Mouse (Mus musculus) stomach, embryonic 14.5 days (tissue): ENCODE measurements around the gene Olfm1. TPM values are rescaled to one million over a fixed set of nuclear protein-coding genes. Genes with fewer than 3 reads are reported as not detected.

Experiments used
- ATAC-seq: fragments of 200-750 bp; cut with Nextera tagmentation; 2 replicates; pipeline ENCODE4 v1.8.0; 2017; ENCODE audit warnings: low read depth, moderate TSS enrichment; ENCODE audit not compliant: insufficient number of reproducible peaks, insufficient read depth, low FRiP score
- H3K27ac ChIP-seq: fragments of 300-500 bp; sonication (generic); 2 replicates; pipeline ENCODE4 v1.5.1; 2014; ENCODE audit warnings: mild to moderate bottlenecking, low read length, moderate library complexity, mixed read lengths
- H3K27me3 ChIP-seq: fragments of 300-500 bp; sonication (generic); 2 replicates; pipeline ENCODE4 v1.6.1; 2014; ENCODE audit warnings: low read length, control low read depth, mixed read lengths; ENCODE audit not compliant: control insufficient read depth, insufficient read depth
- H3K36me3 ChIP-seq: fragments of 300-500 bp; sonication (generic); 2 replicates; pipeline ENCODE4 v1.6.1; 2014; ENCODE audit warnings: mild to moderate bottlenecking, control low read depth, low read length, moderate library complexity, mixed read lengths; ENCODE audit not compliant: control insufficient read depth, insufficient read depth
- H3K4me1 ChIP-seq: fragments of 300-500 bp; sonication (generic); 2 replicates; pipeline ENCODE4 v1.6.1; 2014; ENCODE audit warnings: low read length, control low read depth, mixed read lengths; ENCODE audit not compliant: control insufficient read depth, insufficient read depth
- H3K4me2 ChIP-seq: fragments of 300-500 bp; sonication (generic); replicated peaks from 2 replicates; pipeline ENCODE4 v1.6.1; 2014; ENCODE audit warnings: low read depth, low read length, control low read depth
- H3K4me3 ChIP-seq: fragments of 300-500 bp; sonication (generic); 2 replicates; pipeline ENCODE4 v1.5.1; 2014; ENCODE audit warnings: low read depth, low read length, control low read depth
- H3K9ac ChIP-seq: fragments of 300-500 bp; sonication (generic); replicated peaks from 2 replicates; pipeline ENCODE4 v1.6.1; 2014; ENCODE audit warnings: low read depth, mild to moderate bottlenecking, control low read depth, low read length, moderate library complexity, mixed read lengths
- H3K9me3 ChIP-seq: fragments of 300-500 bp; sonication (generic); 2 replicates; pipeline ENCODE4 v1.6.1; 2016; ENCODE audit warnings: low read depth, low read length, control low read depth; ENCODE audit not compliant: control insufficient read depth
- WGBS: fragments of 180-500 bp; shearing (Covaris S2); extraction: QIAGEN DNeasy Blood & Tissue Kit; methylation state at CpG from one replicate; pipeline ENCODE4 v1.1.7; 2014; 5-methylcytosine and 5-hydroxymethylcytosine counted together
- polyA plus RNA-seq: library from polyadenylated mRNA; unstranded; fragments of >200 nt; fragmentation: Nextera tagmentation; extraction: Ambion mirVana; gene quantifications from 2 replicates; pipeline ENCODE4 v1.2.1, GENCODE M21; 2014

Gene Olfm1
- polyA plus RNA-seq, 1 experiment from 2014 or later = 18.8 TPM

DNA sequence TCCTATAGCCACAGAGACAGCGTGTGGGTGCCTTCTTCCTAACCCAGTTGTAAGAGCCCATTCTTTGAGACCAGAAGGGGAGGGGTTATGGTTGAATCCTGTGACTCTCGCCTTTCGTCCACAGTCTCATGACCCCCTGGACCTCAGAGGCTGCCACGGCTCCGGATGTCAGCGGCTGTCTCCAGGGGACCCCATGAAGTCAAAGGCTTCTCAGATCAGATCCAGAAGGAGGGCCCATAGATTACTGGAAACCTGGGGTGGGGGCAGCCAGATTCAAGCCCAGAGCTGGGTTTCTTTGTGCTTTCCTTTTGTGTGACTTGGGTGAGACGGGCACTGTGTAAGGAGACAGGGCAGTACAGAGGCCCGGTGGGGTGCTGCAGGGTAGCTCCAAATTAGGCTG lies 27.2 kb upstream of the Olfm1 start:
- H3K4me3 ChIP-seq = no peak overlapping the region
- H3K4me2 ChIP-seq = no peak overlapping the region
- no peak overlapping the region for H3K9ac ChIP-seq
- no peaks in the 10 kb centered on the region for H3K9me3 ChIP-seq
- H3K27ac ChIP-seq = no peak overlapping the region
- no peaks in the 10 kb centered on the region for H3K4me1 ChIP-seq
- ATAC-seq = no peak
- WGBS = 63% methylated on average over 8 of the region's 8 CpGs
- H3K27me3 ChIP-seq = no peaks in the 10 kb centered on the region
- H3K36me3 ChIP-seq = no peaks in the 10 kb centered on the region

DNA sequence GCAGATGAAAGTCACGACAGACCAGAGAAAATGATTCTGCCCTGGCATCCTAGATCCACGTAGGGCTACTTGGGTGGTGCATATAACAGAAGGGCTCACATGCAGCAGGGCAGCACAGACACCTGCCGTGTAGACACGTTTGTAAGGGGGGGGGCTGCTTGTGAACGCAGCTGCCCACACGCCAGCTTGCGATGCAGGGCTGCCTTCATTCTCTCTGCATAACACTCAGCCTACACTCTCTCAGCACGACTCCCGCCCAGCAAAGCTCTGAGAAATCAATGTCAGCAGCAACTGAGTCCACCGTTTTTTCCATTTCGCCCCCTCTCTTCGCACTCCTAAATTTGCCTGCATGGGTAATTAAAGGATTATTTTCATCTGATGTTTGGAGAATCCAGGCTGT lies 23.5 kb upstream of the Olfm1 start:
- H3K4me2 ChIP-seq = no peak overlapping the region
- no peak overlapping the region for H3K27ac ChIP-seq
- no peaks in the 10 kb centered on the region for H3K36me3 ChIP-seq
- H3K27me3 ChIP-seq = no peaks in the 10 kb centered on the region
- 65% methylated on average over 12 of the region's 12 CpGs for WGBS
- H3K4me3 ChIP-seq = no peak overlapping the region
- no peaks in the 10 kb centered on the region for H3K4me1 ChIP-seq
- no peak for ATAC-seq
- H3K9ac ChIP-seq = no peak overlapping the region
- H3K9me3 ChIP-seq = no peaks in the 10 kb centered on the region

DNA sequence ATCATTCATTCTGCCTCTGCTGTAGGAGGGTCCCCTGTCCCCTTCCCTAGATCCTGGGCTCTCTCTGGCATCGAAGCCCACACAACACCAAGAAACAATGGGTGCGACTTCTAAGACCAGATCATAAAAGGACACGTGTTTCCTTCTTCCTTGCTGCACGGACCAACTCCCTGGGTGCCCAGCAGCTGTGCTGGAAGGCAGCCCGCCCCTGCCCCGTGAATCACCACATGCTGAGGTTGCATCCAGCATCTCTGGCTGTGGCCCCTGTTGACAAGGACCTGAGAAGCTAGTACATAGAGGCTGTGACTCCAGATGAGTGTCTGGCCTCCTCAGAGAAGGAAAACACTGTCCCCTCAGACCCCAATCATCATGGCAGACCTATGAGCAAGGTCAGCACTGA lies 20.8 kb upstream of the Olfm1 start:
- no peak overlapping the region for H3K4me2 ChIP-seq
- no peaks in the 10 kb centered on the region for H3K9me3 ChIP-seq
- no peak overlapping the region for H3K9ac ChIP-seq
- no peaks in the 10 kb centered on the region for H3K36me3 ChIP-seq
- no peak overlapping the region for H3K27ac ChIP-seq
- H3K4me1 ChIP-seq = no peaks in the 10 kb centered on the region
- H3K4me3 ChIP-seq = no peak overlapping the region
- 72% methylated on average over 6 of the region's 6 CpGs for WGBS
- ATAC-seq = no peak
- no peaks in the 10 kb centered on the region for H3K27me3 ChIP-seq

GRCm38 (mm10) chr2:28173225-28174141 lies 19.3 kb upstream of the Olfm1 start:
- no peak overlapping the region for H3K27ac ChIP-seq
- H3K27me3 ChIP-seq = no peaks in the 10 kb centered on the region
- WGBS = 67% methylated on average over 11 of the region's 11 CpGs
- no peak overlapping the region for H3K9ac ChIP-seq
- H3K9me3 ChIP-seq = no peaks in the 10 kb centered on the region
- no peak overlapping the region for H3K4me3 ChIP-seq
- no peaks in the 10 kb centered on the region for H3K4me1 ChIP-seq
- H3K36me3 ChIP-seq = no peaks in the 10 kb centered on the region
- no peak for ATAC-seq
- no peak overlapping the region for H3K4me2 ChIP-seq

DNA sequence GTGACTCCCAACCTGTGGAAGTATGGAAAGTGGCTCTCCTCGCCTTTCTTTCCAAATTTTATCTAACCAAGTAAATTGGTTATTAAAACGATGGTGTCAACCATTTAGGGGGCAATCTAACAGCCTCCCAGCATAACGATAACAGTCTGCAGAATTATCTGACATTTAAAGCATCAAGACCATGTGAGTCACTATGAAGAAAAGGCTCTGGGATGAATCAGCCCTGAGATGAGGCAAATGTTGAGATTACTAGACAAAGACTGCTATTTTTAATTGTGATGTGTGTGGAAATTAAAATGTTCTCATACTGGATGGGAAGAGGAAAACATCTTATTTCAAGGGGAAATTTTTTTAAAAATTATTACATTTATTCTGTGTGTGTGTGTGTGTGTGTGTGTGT lies 18.4 kb upstream of the Olfm1 start:
- Histone ChIP-seq H3K9me3 (no peaks in the 10 kb centered on the region), H3K4me1 (no peaks in the 10 kb centered on the region), H3K4me3 (no peak overlapping the region), H3K9ac (no peak overlapping the region), H3K27me3 (no peaks in the 10 kb centered on the region), H3K27ac (no peak overlapping the region), H3K4me2 (no peak overlapping the region), H3K36me3 (no peaks in the 10 kb centered on the region)
- ATAC-seq = no peak
- 64% methylated on average over 3 of the region's 3 CpGs for WGBS

DNA sequence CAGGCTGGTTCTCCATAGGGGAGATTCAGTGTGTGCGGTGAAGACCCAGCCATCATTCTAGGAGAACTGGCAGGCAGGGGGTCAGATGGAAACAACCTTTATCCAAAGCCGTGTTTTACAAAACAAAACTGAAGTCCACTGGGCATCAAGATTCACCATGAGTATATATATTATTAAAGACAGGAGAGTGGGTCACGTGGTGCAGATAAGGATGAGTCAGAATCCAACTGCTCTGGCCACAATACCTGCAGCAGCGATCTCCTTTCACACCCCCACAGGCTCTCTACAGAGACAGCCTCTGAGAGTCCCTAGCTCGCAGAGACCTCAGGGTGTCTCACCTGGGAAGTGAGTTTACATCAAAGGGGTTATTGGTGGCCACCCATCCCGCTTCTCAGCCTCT lies 14.2 kb upstream of the Olfm1 start:
- no peak for ATAC-seq
- Histone ChIP-seq H3K4me1 (peaks cover 3% of the 10 kb centered on the region; the same call in 1 of the 2 replicates), H3K27me3 (no peaks in the 10 kb centered on the region), H3K4me2 (no peak overlapping the region), H3K9me3 (no peaks in the 10 kb centered on the region), H3K27ac (no peak overlapping the region), H3K4me3 (no peak overlapping the region), H3K36me3 (no peaks in the 10 kb centered on the region), H3K9ac (no peak overlapping the region)
- 68% methylated on average over 6 of the region's 6 CpGs for WGBS

- Histone ChIP-seq H3K27ac (no peak overlapping the region), H3K4me2 (no peak overlapping the region), H3K4me3 (no peak overlapping the region), H3K9ac (no peak overlapping the region), H3K27me3 (no peaks in the 10 kb centered on the region), H3K4me1 (peaks cover 3% of the 10 kb centered on the region; the same call in 1 of the 2 replicates), H3K9me3 (no peaks in the 10 kb centered on the region), H3K36me3 (no peaks in the 10 kb centered on the region)
- ATAC-seq = no peak
- WGBS = 68% methylated on average over 3 of the region's 3 CpGs
Observed at GRCm38 (mm10) chr2:28180053-28180452, 12.7 kb upstream of the Olfm1 start.

- Histone ChIP-seq H3K9me3 (no peaks in the 10 kb centered on the region), H3K4me2 (no peak overlapping the region), H3K36me3 (no peaks in the 10 kb centered on the region), H3K9ac (no peak overlapping the region), H3K4me3 (no peak overlapping the region), H3K27me3 (no peaks in the 10 kb centered on the region), H3K27ac (no peak overlapping the region), H3K4me1 (peaks cover 3% of the 10 kb centered on the region; the same call in 1 of the 2 replicates)
- WGBS = 41% methylated on average over 8 of the region's 8 CpGs
- ATAC-seq = no peak
Observed at GRCm38 (mm10) chr2:28188398-28188944, 4.3 kb upstream of the Olfm1 start.
